Mouse (Mus musculus): ENCODE data around the gene Slc23a2.

The Slc23a2 gene

DNA sequence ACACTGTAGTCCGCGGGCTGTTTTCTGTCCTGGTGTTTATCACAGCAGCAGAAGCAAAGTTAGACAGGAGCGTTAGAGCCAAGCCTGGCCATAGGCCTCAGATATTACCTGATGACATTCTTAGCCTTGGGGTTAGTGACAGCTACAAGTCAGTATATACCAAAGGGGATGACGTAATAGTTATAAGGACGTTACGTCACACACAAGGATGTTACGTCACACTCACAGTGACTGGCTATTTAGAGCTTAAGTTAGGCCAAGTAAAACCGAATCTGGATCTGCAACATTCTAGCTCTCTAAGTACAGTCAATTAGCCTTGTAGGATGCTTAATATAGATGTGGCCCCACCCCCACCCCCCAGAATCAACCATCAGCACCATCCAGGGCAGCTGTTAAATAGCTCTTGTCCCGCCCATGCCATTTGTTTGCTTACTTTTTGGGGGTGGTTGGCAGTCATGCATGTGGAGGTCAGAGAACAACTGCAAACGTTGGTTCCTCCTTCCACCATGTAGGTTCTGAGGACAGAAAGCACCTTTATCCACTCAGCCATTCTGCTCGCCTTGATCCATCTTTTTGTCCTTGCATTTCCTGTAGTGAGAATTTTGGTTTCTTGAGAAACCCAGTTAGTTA, 96.7 kb downstream of the Slc23a2 start:
- no peak for DNase-seq (ENCODE audit: low spot score in 2 of 2)

DNA sequence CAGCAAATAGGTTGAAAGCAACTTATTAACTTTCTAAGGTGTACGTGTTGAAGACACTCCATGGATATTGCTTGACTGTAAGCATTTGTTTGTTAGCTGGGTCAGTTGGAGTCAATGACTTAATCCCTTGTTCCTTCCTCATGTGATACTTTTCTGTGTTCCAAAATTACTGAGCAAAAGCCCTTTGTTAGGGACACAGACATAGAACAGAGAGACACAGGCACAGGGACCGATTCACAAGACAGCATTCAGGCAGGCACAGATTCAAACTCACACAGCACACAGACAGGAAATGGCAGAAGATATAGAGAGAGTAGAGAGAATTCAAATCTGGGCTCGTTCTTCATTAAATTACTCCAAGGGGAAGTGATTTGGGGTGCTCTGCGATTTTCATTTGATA, 97.5 kb downstream of the Slc23a2 start:
- no peak for DNase-seq (ENCODE audit: low spot score in 2 of 2)

DNA sequence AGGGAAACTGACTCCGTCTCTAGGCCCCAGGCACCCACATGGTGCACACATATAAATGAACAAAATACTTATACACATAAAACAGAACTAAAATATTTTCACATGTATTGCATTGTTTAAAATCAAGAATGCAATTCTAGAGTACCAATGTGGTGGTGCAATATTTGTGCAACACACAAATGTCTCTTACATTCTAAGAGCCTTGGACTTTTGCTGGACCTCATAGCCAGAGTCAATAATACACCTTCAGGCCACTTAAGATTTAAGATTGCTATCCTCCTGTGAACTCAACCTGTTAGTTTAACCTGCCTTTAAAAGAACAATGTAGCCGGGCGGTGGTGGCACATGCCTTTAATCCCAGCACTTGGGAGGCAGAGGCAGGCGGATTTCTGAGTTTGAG, 98.2 kb downstream of the Slc23a2 start:
- DNase-seq (ENCODE audit: low spot score in 2 of 2): no peak

DNA sequence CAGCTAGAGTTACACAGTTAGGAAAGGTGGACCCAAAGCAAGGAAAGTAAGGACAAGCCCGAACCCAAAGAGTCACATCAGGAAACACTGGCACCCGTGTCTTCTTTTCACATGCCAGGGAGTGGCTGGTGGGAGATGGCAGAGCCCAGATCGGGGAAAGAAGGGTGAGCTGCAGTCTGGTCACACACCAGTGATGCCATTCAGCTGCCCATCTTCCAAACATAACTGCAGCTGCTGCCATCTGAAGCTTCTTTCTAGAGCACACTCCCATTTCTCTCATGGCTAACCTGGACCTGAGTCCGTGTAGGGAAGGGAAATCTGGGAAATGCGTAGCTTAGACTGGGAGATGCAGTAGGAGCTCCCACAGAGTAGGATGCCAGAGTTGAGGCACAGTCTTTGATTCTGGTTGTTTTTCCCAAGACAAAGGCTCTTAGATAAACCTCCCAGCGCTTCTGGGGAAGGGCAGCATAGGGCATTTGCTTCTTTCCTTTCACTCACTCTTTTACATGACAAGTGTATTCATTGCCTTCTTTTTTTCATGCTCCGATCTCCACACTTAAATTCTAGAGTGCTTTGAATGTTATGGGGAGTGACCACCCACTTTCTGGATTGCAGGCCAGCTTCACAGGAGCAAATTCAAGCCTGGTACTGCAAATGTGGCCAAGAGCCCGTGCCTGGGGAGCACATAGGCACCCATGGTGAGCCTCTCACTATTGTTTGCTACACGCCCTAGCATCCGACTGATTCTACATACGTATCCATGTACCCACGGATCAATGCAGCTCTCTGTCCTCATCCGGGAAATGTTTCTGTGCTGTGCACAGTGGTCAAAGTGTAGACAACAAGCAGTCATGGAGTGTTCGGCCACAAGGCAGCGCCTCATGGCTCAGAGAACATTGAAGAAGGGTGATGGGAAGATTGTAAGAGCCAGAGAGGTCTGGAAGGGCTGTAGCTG, 100.3 kb downstream of the Slc23a2 start:
- no peak for DNase-seq (ENCODE audit: low spot score in 2 of 2)

DNA sequence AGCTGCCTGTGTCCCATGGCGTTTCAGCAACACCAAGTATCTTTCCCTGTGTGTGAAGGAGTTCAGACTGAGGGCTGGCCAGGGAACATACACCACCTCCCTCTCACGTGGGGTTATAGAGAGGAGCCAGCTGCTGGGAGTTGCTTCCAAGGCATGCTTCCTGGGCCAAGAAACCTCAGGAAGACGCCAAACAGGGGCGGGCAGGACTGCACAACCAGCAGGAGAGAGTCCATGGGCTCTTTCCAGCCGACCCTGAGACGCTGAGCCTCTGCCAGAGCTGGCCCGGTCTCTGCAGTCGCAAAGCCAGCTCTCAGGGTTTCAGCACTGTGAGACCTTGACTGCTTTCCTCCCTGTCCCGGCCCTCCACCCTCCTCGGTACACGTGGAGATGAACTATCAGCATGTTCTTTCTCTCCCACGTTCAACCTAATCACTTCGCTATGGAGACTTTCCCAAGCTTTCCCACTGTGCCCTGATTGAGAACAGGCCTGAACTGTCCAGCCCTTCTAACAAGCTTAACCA, 101.7 kb downstream of the Slc23a2 start:
- DNase-seq (ENCODE audit: low spot score in 2 of 2): peak; percentile 43 to 57

DNA sequence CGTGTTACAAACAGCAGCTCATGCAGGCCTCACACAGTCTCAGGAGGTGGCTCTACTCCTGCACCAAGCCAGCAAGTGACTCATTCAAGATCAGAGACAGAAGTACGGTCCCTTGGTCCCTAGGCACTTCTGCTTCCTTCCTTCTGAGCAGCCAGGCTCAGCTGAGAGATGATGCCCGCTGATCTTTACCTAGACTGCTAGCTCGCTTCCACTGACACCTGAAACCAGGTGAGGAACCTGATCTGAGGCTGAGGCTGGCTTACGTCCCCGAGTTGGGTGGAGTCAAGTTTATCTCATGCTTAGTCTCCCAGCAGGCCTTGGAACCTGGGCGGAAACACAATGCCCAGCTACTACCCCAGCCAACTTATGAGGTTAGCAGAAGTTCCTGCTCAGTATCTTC, 105.0 kb downstream of the Slc23a2 start:
- DNase-seq (ENCODE audit: low spot score in 2 of 2): no peak

DNA sequence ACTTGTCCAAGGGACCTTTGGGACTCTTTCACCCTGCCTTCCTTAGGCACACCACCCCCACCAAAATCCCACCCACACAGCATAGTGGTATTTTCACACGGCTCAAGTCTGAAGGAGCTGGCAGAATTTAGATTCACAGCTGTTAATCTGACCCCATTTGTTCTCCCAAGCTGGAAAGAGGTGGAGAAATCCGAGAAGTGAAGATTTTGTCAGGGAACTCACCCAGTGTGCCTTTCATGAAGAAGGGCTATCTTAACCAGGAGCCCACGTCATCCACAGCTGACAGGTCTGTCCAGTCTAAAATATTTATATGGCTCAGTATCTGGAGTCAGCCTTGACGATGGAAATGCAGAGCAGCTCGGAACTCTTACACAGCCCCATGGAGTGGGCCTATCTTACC, 108.6 kb downstream of the Slc23a2 start:
- DNase-seq (ENCODE audit: low spot score in 2 of 2): no peak

DNA sequence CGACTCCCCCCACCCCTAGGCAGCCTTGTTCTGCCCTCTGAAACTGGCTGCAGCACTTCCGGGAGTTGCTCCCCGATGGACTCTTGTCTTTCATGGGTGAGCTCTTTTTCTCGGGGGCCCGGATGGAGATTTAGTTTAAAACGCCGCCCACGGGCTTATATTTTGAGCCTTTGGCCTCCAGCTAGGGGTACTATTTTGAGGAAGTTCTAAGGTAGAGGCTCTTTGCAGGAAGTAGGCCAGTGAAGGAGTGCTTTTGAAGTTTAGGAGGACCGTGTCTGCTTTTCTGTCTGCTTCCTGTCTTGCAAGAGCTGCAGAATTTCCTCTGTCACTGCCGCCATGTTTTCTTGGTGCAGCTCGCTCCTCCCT, 109.5 kb downstream of the Slc23a2 start:
- DNase-seq (ENCODE audit: low spot score in 2 of 2): no peak

DNA sequence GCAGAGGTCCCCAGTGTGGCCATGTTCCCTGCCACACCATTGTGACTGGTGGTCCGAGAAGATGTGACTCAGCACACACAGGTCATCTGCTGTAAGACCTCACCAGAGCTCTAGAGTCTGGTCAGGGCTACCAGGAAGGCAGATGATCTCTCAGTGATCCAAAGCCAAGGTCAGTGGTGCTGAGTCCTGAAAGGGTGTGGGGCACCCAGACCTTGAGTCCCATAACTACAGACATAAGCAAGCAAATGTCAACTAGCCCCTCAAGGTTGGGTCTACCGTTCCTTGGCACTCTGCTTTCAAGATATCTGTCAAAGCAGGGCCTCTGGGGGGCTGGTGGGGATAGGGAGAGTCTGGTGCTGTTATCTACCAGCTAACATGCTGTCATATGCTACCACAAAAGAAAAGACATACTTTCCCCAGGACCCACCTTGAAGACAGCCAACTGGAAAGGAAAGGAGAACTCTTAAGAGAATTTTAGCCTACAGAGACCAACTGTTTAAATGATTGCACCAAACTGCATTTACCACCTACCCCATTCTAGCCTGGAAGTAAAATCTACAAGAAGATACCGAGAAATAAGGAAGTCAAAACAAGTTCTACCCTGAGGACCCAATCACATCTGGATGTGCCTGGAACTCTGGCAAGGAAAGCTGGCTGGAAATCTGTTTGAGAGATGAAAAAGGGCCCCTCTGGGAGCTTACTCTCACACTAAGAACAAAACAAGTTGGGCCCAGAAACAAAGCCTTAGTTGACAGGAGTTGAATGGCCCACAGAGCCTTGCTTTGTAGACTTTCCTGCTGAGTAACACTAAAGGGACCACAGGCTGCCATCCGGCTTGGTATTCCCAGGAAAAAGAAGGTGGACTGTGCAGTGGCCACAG, 110.1 kb downstream of the Slc23a2 start:
- no peak for DNase-seq (ENCODE audit: low spot score in 2 of 2)

DNA sequence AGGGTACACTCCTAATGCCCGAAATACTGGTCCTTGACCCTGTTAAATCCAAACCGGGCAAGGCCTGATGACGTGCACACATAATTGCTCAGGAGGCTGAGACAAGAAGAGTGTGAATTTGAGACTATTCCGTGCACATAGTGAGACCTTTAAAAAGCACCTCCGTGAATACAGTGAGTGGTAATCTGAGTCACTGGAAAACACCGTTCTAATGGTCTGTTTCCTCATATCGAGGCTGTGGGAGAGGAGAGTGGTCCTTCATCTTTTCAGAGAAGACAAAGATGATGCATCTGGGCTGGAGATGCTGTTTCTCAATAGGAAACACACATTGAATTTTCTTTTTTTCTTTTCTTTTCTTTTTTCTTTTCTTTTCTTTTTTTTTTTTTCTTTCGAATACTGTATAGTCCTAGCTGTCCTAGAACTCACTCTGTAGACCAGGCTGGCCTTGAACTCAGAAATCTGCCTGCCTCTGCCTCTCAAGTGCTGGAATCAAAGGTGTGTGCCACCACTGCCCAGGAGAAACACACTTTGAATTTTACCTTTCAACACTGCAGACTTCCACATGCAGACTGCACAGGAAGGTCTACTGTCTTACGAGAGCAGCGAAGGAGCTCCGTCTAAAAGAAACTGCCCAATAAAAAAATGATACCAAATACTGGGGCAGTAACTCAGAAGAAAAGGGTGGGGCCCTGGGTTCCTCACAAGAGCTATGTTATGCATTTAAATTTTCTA, 113.4 kb downstream of the Slc23a2 start:
- no peak for DNase-seq (ENCODE audit: low spot score in 2 of 2)

DNA sequence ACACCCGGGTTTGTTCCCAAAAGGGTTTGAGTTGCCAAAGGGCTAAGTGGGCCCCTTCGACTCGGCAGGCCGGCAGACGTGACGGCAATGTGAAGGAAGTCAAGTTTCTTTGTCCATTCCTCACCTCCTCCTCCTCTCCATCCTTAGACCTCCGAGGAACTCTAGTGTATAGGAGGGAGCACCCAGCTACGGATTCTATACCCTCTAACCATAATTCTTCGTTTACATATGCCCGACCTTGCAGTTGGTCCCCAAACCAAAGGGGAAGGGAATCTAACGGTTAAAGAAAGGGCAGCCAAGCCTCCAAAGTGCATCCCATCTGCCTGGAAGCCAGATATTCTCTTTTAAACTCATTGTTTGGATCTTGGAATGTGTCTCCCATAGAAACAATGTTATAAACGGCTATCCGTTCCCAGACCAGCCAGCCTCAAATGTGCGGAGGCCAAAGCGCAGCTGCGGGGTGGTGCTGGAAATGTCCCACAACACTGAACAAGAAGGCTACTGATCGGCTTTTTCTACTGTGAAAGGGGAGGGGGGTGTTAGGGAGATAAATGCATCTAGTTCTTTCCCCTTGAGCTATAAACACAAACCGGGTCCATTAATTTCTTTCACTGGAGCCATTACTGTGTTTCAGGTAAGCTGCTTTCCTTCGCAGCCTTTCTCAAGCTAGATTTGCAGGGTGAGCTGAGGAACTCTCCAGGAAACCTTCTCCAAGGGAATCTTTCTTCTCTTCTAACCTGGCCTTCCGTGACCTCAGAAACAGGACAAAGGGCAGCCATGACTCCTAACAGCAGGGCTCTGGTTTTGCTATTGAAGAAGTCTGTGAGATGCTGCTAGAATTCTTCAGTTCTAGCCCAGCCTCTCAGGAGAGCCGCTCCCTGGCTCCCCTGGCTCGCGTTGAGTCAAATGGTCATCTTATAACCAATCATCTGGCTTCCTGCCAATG, 114.2 kb downstream of the Slc23a2 start:
- peak in 1 of 2 experiments; percentile 36 for DNase-seq (ENCODE audit: low spot score in 2 of 2)

DNA sequence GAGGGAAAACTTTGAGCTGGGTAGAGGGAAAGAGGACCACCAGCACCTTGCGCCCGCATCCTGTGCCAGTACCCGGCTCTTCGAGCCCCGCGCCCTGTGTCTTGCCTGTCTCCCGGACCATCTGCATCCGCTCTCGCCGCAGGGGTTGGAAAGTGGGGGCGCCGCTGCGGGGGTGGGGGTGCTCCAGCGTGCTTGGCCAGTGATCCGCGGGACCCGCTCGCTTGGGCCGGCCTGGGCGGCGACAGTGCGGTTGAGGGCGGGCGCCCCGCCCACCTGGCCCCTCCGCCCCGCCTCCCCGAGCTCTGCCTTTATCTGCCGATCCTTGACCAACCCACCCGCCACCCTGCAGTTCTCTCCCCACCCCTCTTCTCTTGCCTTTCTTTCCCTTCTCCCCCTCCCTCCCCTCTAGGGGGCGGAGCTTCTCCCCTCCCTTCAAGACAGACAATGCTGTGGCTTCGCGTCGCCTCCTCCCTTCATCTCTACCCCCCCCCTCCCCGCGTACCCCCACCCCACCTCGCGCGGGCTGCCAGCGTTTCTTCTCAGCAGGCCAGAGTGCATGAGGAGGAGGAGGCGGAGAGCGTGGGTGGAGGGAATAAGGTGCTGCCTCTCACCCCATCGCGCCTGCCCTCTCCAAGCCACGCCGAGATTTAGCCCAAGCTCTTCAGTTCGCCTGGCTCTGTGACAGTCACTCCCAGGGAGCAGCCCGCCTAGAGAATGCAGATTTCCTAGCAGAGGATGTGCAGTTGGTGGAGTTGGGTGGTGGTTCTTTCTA, 115.1 kb downstream of the Slc23a2 start, which contains the start of gene Rassf2:
Gene Rassf2 (minus strand): TSS at position 613 of the 772 bp plus-strand sequence.
- DNase-seq (ENCODE audit: low spot score in 2 of 2): peak; percentile 72 to 81

DNA sequence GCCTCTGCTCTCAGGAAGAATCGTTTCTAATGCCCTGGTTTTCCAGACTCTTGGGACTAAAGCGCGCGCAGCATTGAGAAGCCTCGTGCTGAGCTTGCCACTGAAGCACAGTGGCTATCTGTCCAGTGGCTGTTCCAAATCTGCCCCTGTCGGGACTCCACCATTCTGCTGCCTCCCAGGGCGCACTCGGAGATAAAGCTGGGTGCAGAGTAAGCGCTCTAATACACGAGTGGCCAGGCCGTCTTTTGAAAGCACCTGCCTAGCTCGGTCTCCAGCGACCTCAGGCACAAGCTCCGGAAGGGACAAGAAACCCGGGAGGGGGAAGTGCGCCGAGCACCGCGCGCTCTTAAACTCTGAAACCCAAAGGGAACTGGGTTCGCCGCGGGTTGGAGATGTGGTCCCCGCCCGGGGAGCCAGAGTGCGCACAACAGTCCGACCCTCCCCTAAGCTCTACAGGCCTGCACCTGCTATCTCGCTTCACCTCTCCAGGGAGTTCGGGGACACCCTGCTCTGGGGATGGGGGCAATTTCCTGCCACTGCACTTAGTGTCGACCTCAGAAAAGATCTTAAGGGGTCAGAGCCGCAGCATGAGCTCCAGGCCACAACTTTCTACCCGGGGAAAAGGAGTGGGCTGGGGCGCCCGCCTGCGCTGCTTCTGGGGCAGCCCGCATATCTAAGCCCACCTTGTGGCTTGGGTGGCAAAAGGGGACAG, 115.9 kb downstream of the Slc23a2 start:
- peak in 1 of 2 experiments; percentile 40 for DNase-seq (ENCODE audit: low spot score in 2 of 2)

DNA sequence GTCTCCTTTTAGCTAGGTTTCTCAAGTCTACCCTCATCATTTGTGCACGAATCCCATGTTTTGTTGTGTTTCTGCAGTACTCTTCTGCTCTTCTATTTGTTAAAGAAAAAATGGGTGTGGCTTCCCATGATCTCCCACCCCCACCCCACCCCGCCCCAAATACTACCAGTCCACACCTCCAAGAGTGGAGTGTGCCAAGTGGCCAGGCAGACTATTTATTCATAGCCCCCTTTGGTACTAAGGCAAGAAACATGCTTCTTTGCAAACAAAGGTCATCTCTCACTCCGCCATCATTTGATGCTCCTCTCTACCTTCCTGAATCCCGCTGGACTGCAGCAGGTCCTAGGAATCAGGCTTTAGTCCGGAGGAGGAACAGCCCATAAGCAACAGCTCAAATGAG, 116.8 kb downstream of the Slc23a2 start:
- no peak for DNase-seq (ENCODE audit: low spot score in 2 of 2)

DNA sequence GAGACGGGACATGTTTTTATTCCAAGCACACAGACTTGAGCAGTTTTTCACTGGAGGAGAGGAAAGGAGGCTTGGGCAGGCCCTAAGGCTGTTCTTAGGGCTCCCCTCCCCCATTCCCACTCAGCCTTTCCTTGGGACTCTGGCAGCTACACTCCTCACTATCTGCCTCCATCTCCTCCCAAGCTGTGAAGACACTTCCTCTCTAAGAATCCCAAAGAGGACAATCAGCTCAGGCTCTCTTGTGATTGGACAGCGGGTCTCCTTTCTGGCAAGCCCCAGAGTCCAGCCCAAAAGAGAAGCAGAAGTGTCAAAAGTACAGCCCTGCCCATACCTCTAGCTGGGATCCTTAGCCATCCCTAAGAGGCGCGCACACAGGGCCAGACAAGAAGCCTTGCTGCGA, 117.5 kb downstream of the Slc23a2 start:
- DNase-seq (ENCODE audit: low spot score in 2 of 2): no peak

DNA sequence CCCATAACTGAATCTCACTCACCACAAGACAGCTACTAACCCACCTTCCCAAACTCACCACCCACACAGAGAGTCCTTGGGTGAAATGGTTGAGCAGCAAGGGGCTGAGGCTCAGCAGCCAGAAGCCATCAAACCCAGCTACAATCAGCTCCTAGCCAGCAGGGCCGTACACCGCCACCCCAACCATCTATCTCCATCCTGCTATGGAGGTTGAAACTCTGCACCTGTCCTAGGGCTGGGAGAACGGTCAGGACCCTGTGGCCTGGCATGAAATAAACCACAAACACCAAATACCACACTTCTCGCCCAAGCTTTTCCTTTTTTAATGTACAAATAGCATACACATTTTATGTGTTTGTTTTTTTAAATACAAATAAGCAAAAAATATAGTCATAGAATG, 120.9 kb downstream of the Slc23a2 start:
- DNase-seq (ENCODE audit: low spot score in 2 of 2): no peak

DNA sequence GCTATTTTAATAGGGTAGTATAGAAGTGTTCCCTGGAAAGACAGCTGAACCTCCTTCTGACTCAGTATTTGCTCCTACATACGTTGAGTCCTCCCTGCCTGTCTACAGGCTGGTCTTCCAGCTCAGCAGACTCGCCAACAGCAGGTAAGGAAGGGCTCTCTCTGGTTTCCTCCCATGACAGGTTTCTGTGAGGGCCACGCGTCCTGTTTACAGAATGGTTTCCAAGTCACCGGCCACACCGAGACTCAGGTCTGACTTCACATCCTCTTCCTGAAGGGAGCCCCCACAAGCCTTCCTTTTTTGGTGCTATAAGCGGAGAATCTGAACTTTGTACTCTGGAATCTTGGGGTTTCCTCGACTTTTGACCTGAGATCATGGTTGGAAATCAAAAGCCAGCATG, 122.3 kb downstream of the Slc23a2 start:
- no peak for DNase-seq (ENCODE audit: low spot score in 2 of 2)

DNA sequence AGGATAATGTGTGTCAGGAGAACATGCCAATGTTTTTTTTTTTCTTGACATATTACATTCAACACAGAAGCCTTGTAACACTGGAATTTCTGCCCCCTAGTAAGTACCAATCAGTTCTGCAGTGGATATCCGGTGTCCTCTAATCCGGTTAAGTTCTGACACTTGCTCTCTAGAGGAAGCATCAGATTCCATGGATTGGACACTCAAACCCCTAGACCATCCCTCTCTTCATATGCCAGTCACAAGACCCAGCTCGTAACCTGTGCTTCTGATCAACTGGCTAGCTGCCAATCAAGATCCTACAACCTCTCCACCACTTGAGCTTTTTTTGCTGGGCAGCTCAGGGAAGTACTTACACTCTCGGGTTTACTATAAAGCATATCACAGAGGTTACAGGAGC, 123.3 kb downstream of the Slc23a2 start:
- no peak for DNase-seq (ENCODE audit: low spot score in 2 of 2)
